Mouse (Mus musculus) cerebellum, adult 2 months (tissue): ENCODE results near the gene Rin3. TPM values are rescaled to one million over a fixed set of nuclear protein-coding genes. Genes with fewer than 3 reads are reported as not detected.
A peak's percentile ranks its signal among the peaks of the same experiment; 100 is the strongest.

Experiments used
- DNase-seq, 2 experiments: peaks; one replicate each; pipeline ENCODE4 v3.0.0; 2021
- H3K27ac ChIP-seq: fragments of 200-500 bp; 2 replicates; pipeline ENCODE4 v1.5.1; 2012; ENCODE audit warnings: low read length, control low read depth, inconsistent platforms; ENCODE audit not compliant: insufficient read depth
- H3K27me3 ChIP-seq: fragments of 200-500 bp; 2 replicates; pipeline ENCODE4 v1.6.1; 2012; ENCODE audit warnings: inconsistent platforms, mild to moderate bottlenecking, low read length, moderate library complexity; ENCODE audit not compliant: control insufficient read depth, insufficient read depth
- H3K4me1 ChIP-seq: fragments of 200-500 bp; 2 replicates; pipeline ENCODE4 v1.6.1; 2011; ENCODE audit warnings: low read length; ENCODE audit not compliant: control insufficient read depth, insufficient read depth
- H3K4me3 ChIP-seq: fragments of 200-500 bp; replicated peaks from 2 replicates; pipeline ENCODE3; 2011; ENCODE audit warnings: mild to moderate bottlenecking, low read depth, low read length, control low read depth; ENCODE audit not compliant: insufficient read depth
- CTCF ChIP-seq: fragments of 200-500 bp; IDR thresholded peaks from 2 replicates; pipeline ENCODE4 v1.5.1; 2011; ENCODE audit warnings: low read depth, mild to moderate bottlenecking, control low read depth, low read length, moderate library complexity, borderline replicate concordance; ENCODE audit not compliant: insufficient read depth
- POLR2A ChIP-seq: fragments of 200-500 bp; IDR thresholded peaks from 2 replicates; pipeline ENCODE4 v1.6.1; 2011; ENCODE audit warnings: low read length, control low read depth, borderline replicate concordance; ENCODE audit not compliant: insufficient read depth
- WGBS: fragments of 180-500 bp; shearing (Covaris S2); methylation state at CpG from one replicate; pipeline ENCODE4 v1.1.7; 2018; 5-methylcytosine and 5-hydroxymethylcytosine counted together
- polyA plus RNA-seq: library from polyadenylated mRNA; depleted of rRNA; stranded (reverse); fragments of >200 nt; gene quantifications from 2 replicates; pipeline ENCODE4 v1.2.3, GENCODE M21; 2012

Gene Rin3
- polyA plus RNA-seq, 1 experiment: 1.2 TPM

GRCm38 (mm10) chr12:102296361-102296760 lies 13.5 kb downstream of the Rin3 start:
- Histone ChIP-seq H3K4me3 (no peak overlapping the region), H3K27ac (no peak overlapping the region), H3K27me3 (no peaks in the 10 kb centered on the region), H3K4me1 (no peaks in the 10 kb centered on the region)
- DNase-seq: no peak
- WGBS: 93% methylated on average over 1 of the region's 1 CpGs
- TF ChIP-seq POLR2A: no peak
- TF ChIP-seq CTCF: no peak

- TF ChIP-seq CTCF: no peak
- TF ChIP-seq POLR2A: no peak
- DNase-seq: no peak
- Histone ChIP-seq H3K4me3 (no peak overlapping the region), H3K27me3 (no peaks in the 10 kb centered on the region), H3K27ac (no peak overlapping the region), H3K4me1 (no peaks in the 10 kb centered on the region)
- 80% methylated on average over 4 of the region's 4 CpGs for WGBS
These were observed 14.1 kb downstream of the Rin3 start for GRCm38 (mm10) chr12:102296967-102297366.

DNA sequence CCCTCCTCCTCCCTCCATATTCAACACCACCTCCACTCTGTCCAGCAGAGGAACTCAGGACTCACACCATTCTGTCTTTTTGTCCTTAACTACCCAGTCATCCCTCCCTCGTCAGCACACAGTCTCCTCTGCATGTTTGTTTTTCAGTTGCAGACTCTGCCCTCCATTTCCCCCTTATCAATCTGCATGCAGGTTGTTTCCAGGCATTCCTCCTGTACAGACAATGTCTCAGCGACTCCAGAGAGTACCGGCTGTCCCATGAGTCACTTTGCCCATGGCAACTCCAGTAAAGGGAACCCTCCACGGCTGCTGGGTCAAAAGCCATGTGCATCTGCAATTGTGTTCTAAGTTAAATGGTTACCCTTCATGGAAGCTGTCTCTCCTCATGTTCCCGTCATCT lies 16.4 kb downstream of the Rin3 start:
- Histone ChIP-seq H3K27ac (no peak overlapping the region), H3K27me3 (no peaks in the 10 kb centered on the region), H3K4me3 (no peak overlapping the region), H3K4me1 (peaks cover 4% of the 10 kb centered on the region)
- TF ChIP-seq POLR2A (no peak), CTCF (no peak)
- whole genome bisulfite sequencing: 85% methylated on average over 5 of the region's 5 CpGs
- DNase-seq: no peak

DNA sequence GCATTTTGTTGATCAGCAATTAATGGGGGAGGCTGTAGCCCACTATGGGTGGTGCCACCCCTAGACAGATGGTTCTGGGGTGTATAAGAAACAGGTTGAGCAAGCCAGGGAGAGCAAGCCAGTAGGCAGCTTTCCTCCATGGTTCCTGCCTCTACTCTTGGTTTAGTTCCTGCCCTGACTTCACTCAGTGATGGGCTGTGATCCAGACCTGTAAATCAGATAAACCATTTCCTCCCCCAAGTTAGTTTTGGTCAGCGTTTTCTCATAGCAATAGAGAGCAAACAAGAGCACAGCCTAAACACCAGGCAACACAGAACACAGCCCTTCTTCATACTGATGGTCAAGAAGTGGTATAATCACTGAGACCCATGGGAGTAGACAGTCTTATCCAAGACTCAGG lies 18.7 kb downstream of the Rin3 start:
- TF ChIP-seq CTCF (no peak), POLR2A (no peak)
- H3K27ac ChIP-seq: no peak overlapping the region
- no peak overlapping the region for H3K4me3 ChIP-seq
- no peaks in the 10 kb centered on the region for H3K27me3 ChIP-seq
- WGBS: 90% methylated on average over 1 of the region's 1 CpGs
- DNase-seq: no peak
- H3K4me1 ChIP-seq: peaks cover 13% of the 10 kb centered on the region

DNA sequence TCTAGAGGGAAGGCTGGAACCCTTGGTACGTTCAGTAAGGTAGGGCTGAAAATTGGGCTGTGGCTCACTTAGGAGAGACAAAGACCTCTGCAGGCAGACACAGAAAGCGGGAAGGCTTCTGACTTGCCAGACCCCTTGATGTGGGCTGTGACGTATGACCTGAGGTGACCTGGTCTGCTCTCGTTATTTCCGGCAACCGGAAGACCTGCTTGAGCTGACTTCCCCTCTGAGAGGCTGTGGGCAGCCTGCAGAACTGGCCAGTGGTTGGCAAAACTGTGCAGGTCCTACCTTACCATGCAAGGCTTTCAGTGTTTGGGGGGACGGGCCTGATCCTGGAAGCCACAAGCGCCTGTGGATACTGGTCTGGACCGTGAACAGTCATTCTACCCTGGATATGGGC lies 19.5 kb downstream of the Rin3 start:
- H3K27ac ChIP-seq: no peak overlapping the region
- TF ChIP-seq POLR2A (no peak), CTCF (no peak)
- no peaks in the 10 kb centered on the region for H3K27me3 ChIP-seq
- DNase-seq: no peak
- peaks cover 13% of the 10 kb centered on the region for H3K4me1 ChIP-seq
- H3K4me3 ChIP-seq: no peak overlapping the region
- 88% methylated on average over 9 of the region's 9 CpGs for WGBS

GRCm38 (mm10) chr12:102302831-102303351 lies 20.0 kb downstream of the Rin3 start:
- Histone ChIP-seq H3K4me3 (no peak overlapping the region), H3K4me1 (peaks cover 13% of the 10 kb centered on the region), H3K27ac (no peak overlapping the region), H3K27me3 (no peaks in the 10 kb centered on the region)
- no peak for TF ChIP-seq CTCF
- no peak for TF ChIP-seq POLR2A
- no peak for DNase-seq
- 87% methylated on average over 4 of the region's 4 CpGs for WGBS

DNA sequence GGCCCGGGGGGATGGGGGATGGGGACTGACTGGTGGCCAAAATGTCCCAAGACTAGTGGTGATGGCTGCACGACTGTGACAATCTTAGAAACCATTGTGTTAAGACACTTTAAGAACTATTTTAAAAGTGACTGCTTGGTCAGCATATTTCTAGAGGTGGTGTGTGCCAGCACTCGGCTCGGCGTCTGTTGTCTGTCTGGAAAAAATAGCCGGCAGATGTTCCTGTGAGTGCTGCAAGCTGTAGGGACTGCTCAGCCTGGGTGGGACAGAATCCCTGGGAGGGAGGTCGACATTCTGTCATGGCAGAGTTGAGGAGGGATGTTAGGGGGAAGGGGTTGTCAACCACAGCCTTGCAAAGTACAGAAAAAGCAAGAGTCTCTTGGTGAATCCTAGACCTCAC lies 21.0 kb downstream of the Rin3 start:
- Histone ChIP-seq H3K4me1 (peaks cover 17% of the 10 kb centered on the region), H3K4me3 (no peak overlapping the region), H3K27me3 (no peaks in the 10 kb centered on the region), H3K27ac (no peak overlapping the region)
- no peak for TF ChIP-seq CTCF
- no peak for TF ChIP-seq POLR2A
- no peak for DNase-seq
- WGBS: 44% methylated on average over 7 of the region's 7 CpGs

DNA sequence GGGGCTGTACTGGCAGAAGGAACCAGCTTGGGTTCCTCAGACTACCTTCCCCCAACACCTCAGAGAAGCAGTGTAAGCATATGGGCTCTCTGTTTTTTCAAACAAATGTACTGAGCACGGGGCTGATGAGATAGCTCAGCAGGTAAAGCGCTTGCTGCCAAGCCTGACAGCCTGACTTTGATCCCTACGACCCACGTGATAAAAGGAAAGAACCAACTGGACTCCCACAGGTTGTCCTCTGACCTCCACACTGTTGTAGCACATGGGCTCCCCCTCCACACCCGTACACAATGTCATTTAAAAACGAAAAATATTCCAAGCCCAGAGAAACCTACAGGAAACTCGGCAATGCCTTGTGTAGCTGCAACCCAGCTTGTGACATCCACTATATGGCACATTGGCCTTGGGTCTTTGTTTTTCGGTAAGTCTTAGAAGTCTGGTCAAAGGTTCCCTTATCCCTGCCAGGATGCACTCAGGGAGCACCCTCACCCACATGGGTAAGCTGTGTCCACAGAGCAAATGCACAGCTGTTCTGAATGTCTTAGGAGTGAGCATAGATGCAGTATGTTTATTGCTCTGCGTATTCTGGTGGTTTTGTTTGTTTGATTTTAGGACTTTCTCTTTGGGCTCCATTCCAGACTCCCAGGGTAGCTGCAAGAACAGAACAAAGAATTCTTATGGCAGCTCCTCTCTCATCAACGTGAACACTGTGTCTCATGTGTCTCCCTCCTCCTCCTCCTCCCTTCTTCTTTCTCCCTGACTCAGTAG lies 22.4 kb downstream of the Rin3 start:
- WGBS: 29% methylated on average over 10 of the region's 10 CpGs

More for the DNA sequence above, 22.4 kb downstream of the Rin3 start:
- Histone ChIP-seq H3K27me3 (no peaks in the 10 kb centered on the region), H3K4me1 (peaks cover 17% of the 10 kb centered on the region), H3K4me3 (no peak overlapping the region), H3K27ac (no peak overlapping the region)
- no peak for TF ChIP-seq POLR2A
- TF ChIP-seq CTCF: no peak
- peak; percentile 61 to 70 for DNase-seq
